In genomic region chr9:110781256-110781721, GRCm38 (mm10) we compare ENCODE assay signal across 7 mouse cellular contexts. TPM values are rescaled to one million over a fixed set of nuclear protein-coding genes. Genes with fewer than 3 reads are reported as not detected.
DNase-seq lines count a peak whose midpoint lies in the region; ATAC-seq and TF ChIP-seq lines count a peak whose summit lies in the region.

No protein-coding gene starts in this region.

- under 1% methylated on average over 43 of the region's 43 CpGs for WGBS in intestine, postnatal 0 days
- under 1% methylated on average over 41 of the region's 43 CpGs for WGBS in midbrain, embryonic 12.5 days
- WGBS in small intestine, adult 2 months: under 1% methylated on average over 43 of the region's 43 CpGs

- H3K4me1 ChIP-seq in intestine, postnatal 0 days (replicated peaks; ENCODE audit: control insufficient read depth, insufficient read depth, low read length): peaks cover 2% of the 10 kb centered on the region; the same call in 1 of the 2 replicates
- peaks cover 11% of the 10 kb centered on the region; the same call in 1 of the 2 replicates for H3K4me1 ChIP-seq in midbrain, embryonic 12.5 days
- peaks cover 3% of the 10 kb centered on the region; the same call in 1 of the 2 replicates for H3K4me1 ChIP-seq in small intestine, adult 2 months (ENCODE audit: control insufficient read depth, insufficient read depth, insufficient read length, low read length)

- peak overlapping the region; percentile 18; the same call in 1 of the 2 replicates for H3K9ac ChIP-seq in intestine, postnatal 0 days (ENCODE audit: low read depth, low read length)
- peak overlapping the region; percentile 60 for H3K9ac ChIP-seq in midbrain, embryonic 12.5 days (replicated peaks)

- ATAC-seq in intestine, postnatal 0 days: peak; percentile 93
- peak; percentile 94 for ATAC-seq in midbrain, embryonic 12.5 days (ENCODE audit: low FRiP score, low read depth)

- intact Hi-C loops in left cerebral cortex, postnatal 4 days (cut with DNase I): loop anchor here (2.0 kb wide), 2 partner anchors 38 to 64 kb away; no protein-coding TSS in a partner anchor

- H3K27ac ChIP-seq in intestine, postnatal 0 days (ENCODE audit: low read depth, low read length): no peak overlapping the region
- H3K27ac ChIP-seq in midbrain, embryonic 12.5 days (replicated peaks): peak overlapping the region; percentile 58
- no peak overlapping the region for H3K27ac ChIP-seq in small intestine, adult 2 months (ENCODE audit: insufficient read depth, low read depth, low read length)

- peak overlapping the region; percentile 37 for H3K4me3 ChIP-seq in intestine, postnatal 0 days (ENCODE audit: low read depth, low read length)
- peak overlapping the region; percentile 50 for H3K4me3 ChIP-seq in midbrain, embryonic 12.5 days
- peak overlapping the region; percentile 60 for H3K4me3 ChIP-seq in small intestine, adult 2 months (ENCODE audit: low read depth, low read length)

- H3K27me3 ChIP-seq in intestine, postnatal 0 days (replicated peaks; ENCODE audit: control insufficient read depth, insufficient read depth, low read length): 0 out of 2 replicates have a peak, but pooled peaks cover 4% of the 10 kb centered on the region
- H3K27me3 ChIP-seq in midbrain, embryonic 12.5 days: peaks cover 16% of the 10 kb centered on the region
- H3K27me3 ChIP-seq in small intestine, adult 2 months (ENCODE audit: control insufficient read depth, insufficient read depth, low read length): peaks cover 4% of the 10 kb centered on the region; the same call in 1 of the 2 replicates

- no peaks in the 10 kb centered on the region for H3K36me3 ChIP-seq in intestine, postnatal 0 days (ENCODE audit: control insufficient read depth, insufficient read depth)
- no peaks in the 10 kb centered on the region for H3K36me3 ChIP-seq in midbrain, embryonic 12.5 days
- no peaks in the 10 kb centered on the region for H3K36me3 ChIP-seq in small intestine, adult 2 months (ENCODE audit: control insufficient read depth, insufficient read depth, low read length)

- TF ChIP-seq POLR2A in small intestine, adult 2 months (IDR thresholded peaks at IDR 0.05; ENCODE audit: low read depth, low read length): peak; percentile 28; the same call in 1 of the 2 replicates

- H3K9me3 ChIP-seq in intestine, postnatal 0 days (ENCODE audit: control insufficient read depth): no peaks in the 10 kb centered on the region
- no peaks in the 10 kb centered on the region for H3K9me3 ChIP-seq in midbrain, embryonic 12.5 days

- H3K4me2 ChIP-seq in intestine, postnatal 0 days (replicated peaks; ENCODE audit: low read depth): peak overlapping the region; percentile 88
- H3K4me2 ChIP-seq in midbrain, embryonic 12.5 days (replicated peaks): peak overlapping the region; percentile 68

- peak; percentile 86 for DNase-seq in adrenal gland, adult 8-10 months
- DNase-seq in embryo, embryonic 9.5 days (ENCODE audit: extremely low spot score): peak; percentile 97
- DNase-seq in gonadal fat pad, adult 2 months (ENCODE audit: low read depth): peak; percentile 23
- peak; percentile 96 for DNase-seq in left cerebral cortex, postnatal 4 days

- TF ChIP-seq CTCF in intestine, postnatal 0 days (IDR thresholded peaks at IDR 0.05; ENCODE audit: low read depth): peak; percentile 95
- peak; percentile 84 for TF ChIP-seq CTCF in small intestine, adult 2 months (IDR thresholded peaks at IDR 0.05; ENCODE audit: extremely low read depth, insufficient read length, insufficient replicate concordance, low read depth, low read length)

RNA-seq across cellular contexts. Expression of gene Prss42, which starts 16.7 kb away (rescaled TPM):
- not detected for total RNA-seq in adrenal gland, adult 8-10 months (2022)
- 0.07 and 0.19 TPM in 2 replicates for polyA plus RNA-seq in gonadal fat pad, adult 2 months (2012; rRNA removed)
- not detected in 2 replicates for polyA plus RNA-seq in intestine, postnatal 0 days (2015; fragmentation: Nextera tagmentation; extraction: Ambion mirVana)
- total RNA-seq in left cerebral cortex, postnatal 4 days (2021): not detected
- not detected in 2 replicates for polyA plus RNA-seq in midbrain, embryonic 12.5 days (2016; fragmentation: Nextera tagmentation; extraction: Ambion mirVana)
- not detected in 2 replicates for polyA plus RNA-seq in small intestine, adult 2 months (2012; rRNA removed)

RNA-seq across cellular contexts. Expression of gene Prss44, which starts 32.5 kb away (rescaled TPM):
- not detected for total RNA-seq in adrenal gland, adult 8-10 months (2022)
- polyA plus RNA-seq in gonadal fat pad, adult 2 months (2012; rRNA removed): not detected in 2 replicates
- polyA plus RNA-seq in intestine, postnatal 0 days (2015; fragmentation: Nextera tagmentation; extraction: Ambion mirVana): not detected in 2 replicates
- total RNA-seq in left cerebral cortex, postnatal 4 days (2021): not detected
- polyA plus RNA-seq in midbrain, embryonic 12.5 days (2016; fragmentation: Nextera tagmentation; extraction: Ambion mirVana): not detected in 2 replicates
- not detected in 2 replicates for polyA plus RNA-seq in small intestine, adult 2 months (2012; rRNA removed)

RNA-seq across cellular contexts. Expression of gene Pth1r, which starts 34.3 kb away (rescaled TPM):
- 10 to 100 TPM in 1 of 4 experiments, 1 to 10 TPM in 3; 7.2 to 12.3 (median 9.3) TPM for total RNA-seq in adrenal gland, adult 8-10 months (2022)
- 24.3 and 35.6 TPM in 2 replicates for polyA plus RNA-seq in gonadal fat pad, adult 2 months (2012; rRNA removed)
- polyA plus RNA-seq in intestine, postnatal 0 days (2015; fragmentation: Nextera tagmentation; extraction: Ambion mirVana): 8.9 and 9.1 TPM in 2 replicates
- 10 to 100 TPM; 11.2 to 11.6 TPM for total RNA-seq in left cerebral cortex, postnatal 4 days (2021)
- 32.8 and 35.7 TPM in 2 replicates for polyA plus RNA-seq in midbrain, embryonic 12.5 days (2016; fragmentation: Nextera tagmentation; extraction: Ambion mirVana)
- 5.6 and 7.3 TPM in 2 replicates for polyA plus RNA-seq in small intestine, adult 2 months (2012; rRNA removed)

RNA-seq across cellular contexts. Expression of gene Myl3, which starts 39.6 kb away (rescaled TPM):
- under 1 TPM in 2 of 4 experiments, not detected in 2; 0.26 to 0.40 TPM for total RNA-seq in adrenal gland, adult 8-10 months (2022)
- 0.63 TPM in 1 of 2 replicates, not detected in the other for polyA plus RNA-seq in gonadal fat pad, adult 2 months (2012; rRNA removed)
- polyA plus RNA-seq in intestine, postnatal 0 days (2015; fragmentation: Nextera tagmentation; extraction: Ambion mirVana): 0.16 TPM in 1 of 2 replicates, not detected in the other
- 1 to 10 TPM in 1 of 2 experiments, under 1 TPM in 1; 0.87 to 1.1 TPM for total RNA-seq in left cerebral cortex, postnatal 4 days (2021)
- polyA plus RNA-seq in midbrain, embryonic 12.5 days (2016; fragmentation: Nextera tagmentation; extraction: Ambion mirVana): 1.2 and 1.3 TPM in 2 replicates
- not detected in 2 replicates for polyA plus RNA-seq in small intestine, adult 2 months (2012; rRNA removed)

RNA-seq across cellular contexts. Expression of gene Prss43, which starts 45.2 kb away (rescaled TPM):
- total RNA-seq in adrenal gland, adult 8-10 months (2022): not detected
- polyA plus RNA-seq in gonadal fat pad, adult 2 months (2012; rRNA removed): 0.07 and 0.15 TPM in 2 replicates
- not detected in 2 replicates for polyA plus RNA-seq in intestine, postnatal 0 days (2015; fragmentation: Nextera tagmentation; extraction: Ambion mirVana)
- total RNA-seq in left cerebral cortex, postnatal 4 days (2021): not detected
- not detected in 2 replicates for polyA plus RNA-seq in midbrain, embryonic 12.5 days (2016; fragmentation: Nextera tagmentation; extraction: Ambion mirVana)
- not detected in 2 replicates for polyA plus RNA-seq in small intestine, adult 2 months (2012; rRNA removed)

Comparison
In these comparisons a context has a peak if more than half of its experiments do, and no peak if none do; other contexts are left out.
1. DNase-seq: peak in every context shown above with its lines; median percentile 97 in embryo, embryonic 9.5 days; 96 in left cerebral cortex, postnatal 4 days; 86 in adrenal gland, adult 8-10 months; 23 in gonadal fat pad, adult 2 months.